Mouse (Mus musculus) spleen, adult 12 weeks (tissue): ENCODE measurements around the gene Erp44.
A peak's percentile ranks its signal among the peaks of the same experiment; 100 is the strongest.

ENCODE experiments used
- DNase-seq: peaks from one replicate; pipeline ENCODE4 v3.0.0; 2022; ENCODE audit warnings: low spot score

The Erp44 gene

GRCm38 (mm10) chr4:48236721-48237120 is 42.6 kb downstream of the Erp44 start:
- DNase-seq = no peak

GRCm38 (mm10) chr4:48226800-48227199 is 52.6 kb downstream of the Erp44 start:
- no peak for DNase-seq

GRCm38 (mm10) chr4:48225604-48226003 is 53.8 kb downstream of the Erp44 start:
- no peak for DNase-seq

- DNase-seq = peak; percentile 12
Measured at GRCm38 (mm10) chr4:48225173-48225572, 54.2 kb downstream of the Erp44 start.

GRCm38 (mm10) chr4:48203564-48203963 is 75.8 kb downstream of the Erp44 start:
- DNase-seq = no peak

GRCm38 (mm10) chr4:48198447-48198846 is 80.9 kb downstream of the Erp44 start:
- DNase-seq = no peak

- DNase-seq = no peak
Measured at GRCm38 (mm10) chr4:48197925-48198324, 81.4 kb downstream of the Erp44 start.

- no peak for DNase-seq
Measured at GRCm38 (mm10) chr4:48182115-48182806, 97.1 kb downstream of the Erp44 start.

GRCm38 (mm10) chr4:48181366-48181765 is 98.0 kb downstream of the Erp44 start:
- DNase-seq = no peak

GRCm38 (mm10) chr4:48180922-48181321 is 98.4 kb downstream of the Erp44 start:
- DNase-seq = no peak

- DNase-seq = no peak
Measured at GRCm38 (mm10) chr4:48175666-48176065, 103.7 kb downstream of the Erp44 start.

GRCm38 (mm10) chr4:48163851-48164250 is 115.5 kb downstream of the Erp44 start:
- no peak for DNase-seq

GRCm38 (mm10) chr4:48160386-48160785 is 119.0 kb downstream of the Erp44 start:
- DNase-seq = no peak

GRCm38 (mm10) chr4:48155864-48156263 is 123.5 kb downstream of the Erp44 start:
- DNase-seq = peak; percentile 4

GRCm38 (mm10) chr4:48153229-48153628 is 126.1 kb downstream of the Erp44 start:
- DNase-seq = no peak

GRCm38 (mm10) chr4:48149492-48149891 is 129.9 kb downstream of the Erp44 start:
- no peak for DNase-seq
